Mouse (Mus musculus) heart, adult 2 months (tissue): ENCODE measurements around the gene Hs6st3. TPM values are rescaled to one million over a fixed set of nuclear protein-coding genes. Genes with fewer than 3 reads are reported as not detected.

Source experiments
- DNase-seq, 2 experiments: peaks; one replicate each; pipeline ENCODE4 v3.0.0; 2021
- H3K27ac ChIP-seq: fragments of 200-600 bp; 2 replicates; pipeline ENCODE4 v1.8.1; 2022
- H3K27me3 ChIP-seq: fragments of 200-500 bp; 2 replicates; pipeline ENCODE4 v1.6.1; 2012; ENCODE audit warnings: mild to moderate bottlenecking, low read length, inconsistent platforms, mixed read lengths; ENCODE audit not compliant: control insufficient read depth, insufficient read depth
- H3K36me3 ChIP-seq: fragments of 200-500 bp; 2 replicates; pipeline ENCODE4 v1.6.1; 2012; ENCODE audit warnings: low read length, inconsistent platforms; ENCODE audit not compliant: control insufficient read depth, insufficient read depth
- H3K4me1 ChIP-seq: fragments of 200-500 bp; 2 replicates; pipeline ENCODE4 v1.6.1; 2011; ENCODE audit warnings: low read length; ENCODE audit not compliant: control insufficient read depth, insufficient read depth
- H3K4me3 ChIP-seq: fragments of 200-600 bp; 2 replicates; pipeline ENCODE4 v1.8.1; 2022
- H3K79me2 ChIP-seq: fragments of 200-500 bp; replicated peaks from 2 replicates; pipeline ENCODE4 v1.6.1; 2012; ENCODE audit warnings: mild to moderate bottlenecking, inconsistent platforms, low read length, moderate library complexity, mixed read lengths; ENCODE audit not compliant: control insufficient read depth, insufficient read depth
- H3K9ac ChIP-seq: fragments of 200-500 bp; 2 replicates; pipeline ENCODE4 v1.6.1; 2012; ENCODE audit warnings: low read depth, mild to moderate bottlenecking, control low read depth, inconsistent platforms, low read length, mixed read lengths
- CTCF ChIP-seq: fragments of 200-600 bp; IDR thresholded peaks from 2 replicates; pipeline ENCODE4 v1.8.1; 2022; ENCODE audit warnings: antibody characterized with exemption, mild to moderate bottlenecking, moderate library complexity
- EP300 ChIP-seq: fragments of 200-500 bp; IDR thresholded peaks from 2 replicates; pipeline ENCODE4 v1.6.1; 2011; ENCODE audit warnings: low read depth, low read length, control low read depth; ENCODE audit not compliant: insufficient read depth
- POLR2A ChIP-seq: fragments of 200-500 bp; IDR thresholded peaks from 2 replicates; pipeline ENCODE4 v1.6.1; 2011; ENCODE audit warnings: mild to moderate bottlenecking, low read depth, low read length, control low read depth; ENCODE audit not compliant: insufficient read depth
- whole genome bisulfite sequencing: fragments of 180-500 bp; shearing (Covaris S2); methylation state at CpG from one replicate; pipeline ENCODE4 v1.1.7; 2018; 5-methylcytosine and 5-hydroxymethylcytosine counted together
- intact Hi-C: fragments of 180-260 bp; cut with DNase I; formaldehyde crosslinking; loops from one replicate; pipeline ENCODE4 v1.15.1; 2025
- polyA plus RNA-seq: library from polyadenylated mRNA; depleted of rRNA; stranded (reverse); fragments of >200 nt; gene quantifications from 2 replicates; pipeline ENCODE4 v1.2.3, GENCODE M21; 2012
- total RNA-seq, 2 experiments: library from RNA; stranded (reverse); gene quantifications; 2 replicates each; pipeline ENCODE4 v1.2.3; 2021

Gene Hs6st3
- total and polyA plus RNA-seq, 3 experiments, result not detected

DNA sequence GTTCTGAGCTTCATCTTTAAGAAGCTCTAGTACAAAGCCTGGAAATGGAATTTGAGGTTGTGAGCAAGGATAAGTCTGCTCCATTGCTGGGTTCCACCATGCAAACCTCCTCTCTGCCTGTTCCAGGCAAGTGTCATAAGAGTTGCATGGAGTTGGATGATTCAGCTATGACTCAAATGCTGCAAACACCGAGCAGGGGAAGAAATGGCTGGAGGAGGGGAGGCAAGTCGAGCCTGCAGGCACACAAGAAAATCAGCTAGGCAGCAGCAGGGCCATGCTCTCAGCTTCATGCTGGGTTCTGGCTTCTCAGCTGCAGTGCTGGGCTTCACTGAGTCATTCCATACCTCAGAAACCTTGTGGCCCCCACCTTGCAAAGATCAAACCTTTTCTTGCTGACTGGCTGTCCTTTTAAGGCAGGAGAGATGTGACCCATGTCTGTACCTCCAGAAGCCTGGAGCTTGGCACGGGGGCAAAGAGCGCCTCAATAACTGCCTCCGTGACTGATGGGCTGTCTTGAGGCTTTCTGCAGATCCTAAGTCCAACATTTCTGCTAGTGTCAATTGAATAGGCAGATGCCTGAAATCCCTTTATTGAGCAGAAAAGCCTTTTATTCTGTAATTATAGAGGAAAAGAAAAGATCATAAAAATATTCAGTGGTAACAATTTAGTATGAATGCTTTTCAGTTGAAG is 328.9 kb downstream of the Hs6st3 start:
- H3K79me2 ChIP-seq, result no peaks in the 10 kb centered on the region
- H3K36me3 ChIP-seq, result no peaks in the 10 kb centered on the region
- H3K27me3 ChIP-seq, result no peaks in the 10 kb centered on the region
- TF ChIP-seq EP300 (no peak), CTCF (no peak), POLR2A (no peak)
- H3K27ac ChIP-seq, result no peak overlapping the region
- no peak for DNase-seq
- H3K9ac ChIP-seq, result no peak overlapping the region
- H3K4me3 ChIP-seq, result no peak overlapping the region
- no peaks in the 10 kb centered on the region for H3K4me1 ChIP-seq
- 61% methylated on average over 5 of the region's 5 CpGs for WGBS
- intact Hi-C loops, result no loop called here

DNA sequence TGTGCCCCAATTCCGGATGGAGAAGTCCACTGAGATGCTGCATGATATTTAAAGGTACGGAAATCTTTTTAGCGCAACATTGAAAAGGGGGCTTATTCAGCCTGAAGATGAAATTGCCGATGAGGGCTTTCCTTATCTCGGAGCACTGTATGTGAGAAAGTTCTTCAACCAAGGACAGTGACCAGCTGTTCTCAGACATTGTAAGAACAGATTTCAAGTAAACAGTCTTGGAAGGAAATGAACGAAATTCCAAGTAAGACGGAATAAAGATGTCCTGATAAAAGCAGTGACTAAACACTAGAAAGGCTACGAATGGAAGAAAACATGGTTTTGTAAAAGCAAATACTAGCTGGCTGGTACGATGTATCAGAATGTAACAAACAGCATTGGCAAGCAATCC is 338.4 kb downstream of the Hs6st3 start:
- Histone ChIP-seq H3K9ac (no peak overlapping the region), H3K4me3 (no peak overlapping the region), H3K36me3 (no peaks in the 10 kb centered on the region), H3K4me1 (no peaks in the 10 kb centered on the region), H3K27me3 (no peaks in the 10 kb centered on the region), H3K27ac (no peak overlapping the region), H3K79me2 (no peaks in the 10 kb centered on the region)
- TF ChIP-seq EP300, result no peak
- intact Hi-C loops, result no loop called here
- WGBS, result 70% methylated on average over 9 of the region's 9 CpGs
- DNase-seq, result no peak

DNA sequence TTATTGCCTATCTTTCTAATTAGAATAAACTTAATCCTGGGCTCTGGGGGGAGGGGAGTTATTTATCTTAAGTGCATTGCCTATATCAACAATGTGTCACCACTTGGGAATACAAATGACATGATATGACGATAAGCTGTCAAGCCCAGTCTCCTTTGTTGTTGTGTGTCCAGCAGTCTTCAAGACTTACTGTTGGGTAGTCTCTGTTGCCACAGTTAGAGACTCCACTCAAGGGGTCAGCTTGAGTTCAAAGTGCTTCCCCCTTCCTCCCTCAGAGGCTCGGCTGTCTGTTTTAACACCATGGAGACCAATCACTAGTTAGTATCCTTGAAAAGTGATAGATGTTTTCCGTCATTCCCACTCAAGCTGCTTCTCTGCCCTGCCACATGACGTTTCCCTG is 339.7 kb downstream of the Hs6st3 start:
- no peak for TF ChIP-seq EP300
- TF ChIP-seq CTCF, result no peak
- TF ChIP-seq POLR2A, result no peak
- Histone ChIP-seq H3K9ac (no peak overlapping the region), H3K36me3 (no peaks in the 10 kb centered on the region), H3K4me1 (no peaks in the 10 kb centered on the region), H3K27ac (no peak overlapping the region), H3K79me2 (no peaks in the 10 kb centered on the region), H3K4me3 (no peak overlapping the region), H3K27me3 (no peaks in the 10 kb centered on the region)
- DNase-seq, result no peak
- 39% methylated on average over 4 of the region's 4 CpGs for WGBS
- intact Hi-C loops, result no loop called here

DNA sequence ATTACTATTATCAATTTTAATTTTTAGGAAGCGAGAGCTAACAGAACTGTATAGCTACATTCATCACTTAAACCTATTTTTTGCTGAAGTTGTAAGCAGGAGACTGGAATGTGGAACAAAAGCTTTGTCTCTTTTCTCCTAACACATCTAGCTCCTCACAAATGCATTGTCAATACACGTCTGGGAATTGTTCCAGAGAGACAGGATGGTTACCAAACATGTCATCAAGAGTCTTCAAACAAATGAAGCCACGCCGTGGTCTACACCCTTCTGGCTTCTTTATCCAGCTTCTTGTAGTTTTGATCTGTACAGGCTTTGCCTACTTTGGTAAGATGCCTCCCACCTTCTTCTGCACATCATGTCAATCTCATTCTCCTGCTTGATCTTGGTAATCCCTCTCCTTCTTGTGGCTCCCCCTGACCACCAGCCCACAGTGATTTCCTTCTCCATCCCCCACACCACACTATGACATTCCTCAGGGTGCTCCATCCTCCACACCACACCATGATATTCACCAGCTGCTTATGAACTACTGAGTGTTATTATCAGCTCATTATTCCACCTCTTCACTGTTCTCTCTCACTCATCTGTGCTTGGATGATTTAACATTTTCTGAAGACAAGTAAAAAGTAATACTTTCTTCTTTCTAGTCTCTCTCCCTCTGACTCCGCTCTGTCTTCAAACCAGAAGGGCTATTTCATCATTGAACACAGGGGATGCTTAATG is 351.0 kb downstream of the Hs6st3 start:
- no peaks in the 10 kb centered on the region for H3K79me2 ChIP-seq
- WGBS, result 62% methylated on average over 5 of the region's 5 CpGs
- H3K4me3 ChIP-seq, result no peak overlapping the region
- TF ChIP-seq EP300, result no peak
- no peak for TF ChIP-seq POLR2A
- H3K9ac ChIP-seq, result no peak overlapping the region
- H3K36me3 ChIP-seq, result no peaks in the 10 kb centered on the region
- DNase-seq, result no peak
- intact Hi-C loops, result no loop called here
- H3K27ac ChIP-seq, result no peak overlapping the region
- no peaks in the 10 kb centered on the region for H3K4me1 ChIP-seq
- no peaks in the 10 kb centered on the region for H3K27me3 ChIP-seq

DNA sequence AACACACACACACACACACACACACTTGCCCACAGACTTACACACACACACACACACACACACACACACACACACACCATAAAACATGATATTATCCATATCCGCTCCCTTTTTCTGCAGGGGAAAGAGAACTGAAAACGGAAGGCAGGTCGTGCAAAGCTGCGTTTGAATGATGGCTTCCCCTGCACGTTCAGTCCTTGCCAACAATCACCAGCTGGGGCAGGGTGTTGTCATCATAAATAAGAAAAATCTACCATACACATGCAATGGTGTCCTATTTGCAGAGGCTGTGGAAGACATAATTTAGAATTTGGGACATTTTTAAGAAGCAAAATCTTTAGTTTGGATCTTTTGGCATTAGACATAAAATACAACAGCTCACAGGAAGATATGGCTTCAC is 382.5 kb downstream of the Hs6st3 start:
- whole genome bisulfite sequencing, result 71% methylated on average over 5 of the region's 5 CpGs
- TF ChIP-seq POLR2A (no peak), CTCF (no peak), EP300 (no peak)

DNA sequence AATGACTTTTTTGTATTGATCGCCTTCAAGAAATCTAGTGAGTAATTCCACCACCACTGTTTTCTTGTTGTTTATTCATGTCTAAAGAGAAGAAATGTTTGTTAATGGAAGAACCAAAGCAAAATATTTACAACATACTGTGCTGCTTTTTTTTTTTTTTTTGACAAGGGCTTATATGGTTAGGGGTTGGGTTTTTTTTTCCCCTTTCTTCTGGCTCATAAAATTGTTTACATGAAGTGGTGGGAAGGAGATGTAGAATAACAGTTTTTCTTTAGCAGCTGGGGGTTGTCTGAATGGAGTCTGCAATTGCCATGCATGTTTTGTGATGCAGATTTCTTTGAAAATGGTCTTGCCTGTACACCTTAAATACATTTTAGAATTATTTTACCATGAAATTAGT is 382.9 kb downstream of the Hs6st3 start:
- no peak for DNase-seq
- no peak overlapping the region for H3K4me3 ChIP-seq
- no peaks in the 10 kb centered on the region for H3K79me2 ChIP-seq
- H3K9ac ChIP-seq, result no peak overlapping the region
- TF ChIP-seq CTCF (no peak), POLR2A (no peak), EP300 (no peak)
- WGBS, result 96% methylated on average over 1 of the region's 1 CpGs
- intact Hi-C loops, result no loop called here
- no peaks in the 10 kb centered on the region for H3K27me3 ChIP-seq
- H3K4me1 ChIP-seq, result no peaks in the 10 kb centered on the region
- H3K36me3 ChIP-seq, result no peaks in the 10 kb centered on the region
- no peak overlapping the region for H3K27ac ChIP-seq

More for the DNA sequence above, 382.5 kb downstream of the Hs6st3 start:
- Histone ChIP-seq H3K36me3 (no peaks in the 10 kb centered on the region), H3K27me3 (no peaks in the 10 kb centered on the region), H3K27ac (no peak overlapping the region), H3K4me1 (no peaks in the 10 kb centered on the region), H3K4me3 (no peak overlapping the region), H3K79me2 (no peaks in the 10 kb centered on the region), H3K9ac (no peak overlapping the region)
- DNase-seq, result no peak
- intact Hi-C loops, result no loop called here
